Mouse (Mus musculus) adrenal gland, postnatal 25 days (tissue): ENCODE data around the gene Mthfd1l. TPM values are rescaled to one million over a fixed set of nuclear protein-coding genes. Genes with fewer than 3 reads are reported as not detected.
"Not testable (repeated sequence)": the region's sequence is repeated elsewhere in the genome, so short reads cannot be mapped to it uniquely, and the experiment has no call there.

Experiments
- DNase-seq: peaks from one replicate; pipeline ENCODE4 v3.0.0; 2021; ENCODE audit warnings: mixed read lengths
- total RNA-seq: library from RNA; stranded (reverse); gene quantifications from 2 replicates; pipeline ENCODE4 v1.2.3, GENCODE M21; 2021

The Mthfd1l gene
- total RNA-seq, 1 experiment from 2014 or later, result 10.0 TPM

DNA sequence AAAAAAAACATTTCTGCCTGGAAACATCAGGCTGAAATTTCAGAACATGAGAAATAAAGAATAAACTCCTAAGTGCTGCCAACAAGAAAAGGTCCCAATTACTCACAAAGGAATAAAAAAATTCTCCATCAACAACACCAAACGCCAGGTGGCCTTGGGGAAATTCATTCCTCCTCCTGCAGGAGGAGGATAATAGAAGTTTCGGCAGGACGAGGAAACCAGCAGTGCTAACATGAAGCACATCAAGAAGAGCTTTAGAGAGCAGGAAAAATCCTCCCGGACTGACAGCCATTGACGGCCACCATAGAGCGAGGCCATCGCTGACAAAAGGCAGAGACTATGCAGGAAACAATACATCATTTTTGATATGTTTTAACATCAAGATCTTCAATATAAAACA lies 71.5 kb downstream of the Mthfd1l start:
- no peak for DNase-seq

DNA sequence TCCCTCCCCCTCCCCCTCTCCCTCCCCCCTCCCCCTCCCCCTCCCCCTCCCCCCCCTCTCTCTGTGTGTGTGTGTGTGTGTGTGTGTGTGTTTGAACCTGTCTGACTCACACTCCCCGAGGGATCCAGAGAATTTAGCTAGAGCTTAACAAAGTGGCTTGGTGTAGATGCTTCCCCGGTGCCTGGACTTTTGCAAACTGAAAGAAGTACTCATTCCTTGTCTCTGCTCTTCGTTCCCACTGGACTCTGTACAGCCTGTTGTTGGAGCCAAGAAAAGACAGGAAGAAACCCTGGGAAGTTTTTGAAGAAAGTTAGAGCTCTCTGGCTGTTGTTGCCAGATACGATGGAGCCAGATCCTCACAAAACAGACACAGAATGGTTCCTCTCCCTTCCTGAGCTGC lies 73.6 kb downstream of the Mthfd1l start:
- no peak for DNase-seq

DNA sequence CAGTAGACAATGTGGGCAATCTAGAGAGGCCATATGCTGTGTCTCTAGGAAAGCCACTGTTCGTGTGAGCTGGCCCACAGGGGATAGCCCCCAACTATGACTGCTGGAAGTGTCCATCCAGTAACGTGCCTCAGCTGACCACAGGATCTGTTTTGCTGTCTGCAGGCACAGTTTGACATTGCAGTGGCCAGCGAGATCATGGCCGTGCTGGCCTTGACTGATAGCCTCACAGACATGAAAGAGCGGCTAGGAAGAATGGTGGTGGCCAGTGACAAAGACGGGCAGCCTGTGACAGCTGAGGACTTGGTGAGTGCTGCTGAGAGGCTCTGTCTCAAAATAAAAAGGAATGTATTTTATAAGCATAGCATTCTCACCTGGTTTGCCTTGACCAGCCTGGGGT lies 74.7 kb downstream of the Mthfd1l start:
- DNase-seq, result peak; percentile 6

DNA sequence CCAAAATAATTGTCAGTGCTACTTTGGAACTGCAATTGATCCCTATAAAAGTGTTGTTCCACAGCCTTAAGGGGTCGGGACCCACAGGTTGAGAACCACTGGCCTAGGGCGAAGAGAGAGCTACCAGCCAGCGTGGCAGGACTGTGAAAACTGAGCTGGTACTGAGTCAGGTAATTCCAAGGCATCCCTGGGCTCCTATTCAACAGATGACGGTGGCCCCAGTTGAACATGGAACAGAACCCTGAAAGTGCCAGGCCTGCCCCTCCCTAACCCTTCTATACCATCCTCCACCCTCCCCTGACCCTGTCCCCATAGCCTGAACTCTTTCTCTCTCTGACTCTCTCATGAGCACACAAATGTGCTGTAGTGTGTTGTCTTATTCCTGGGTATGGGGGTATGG lies 77.3 kb downstream of the Mthfd1l start:
- no peak for DNase-seq

DNA sequence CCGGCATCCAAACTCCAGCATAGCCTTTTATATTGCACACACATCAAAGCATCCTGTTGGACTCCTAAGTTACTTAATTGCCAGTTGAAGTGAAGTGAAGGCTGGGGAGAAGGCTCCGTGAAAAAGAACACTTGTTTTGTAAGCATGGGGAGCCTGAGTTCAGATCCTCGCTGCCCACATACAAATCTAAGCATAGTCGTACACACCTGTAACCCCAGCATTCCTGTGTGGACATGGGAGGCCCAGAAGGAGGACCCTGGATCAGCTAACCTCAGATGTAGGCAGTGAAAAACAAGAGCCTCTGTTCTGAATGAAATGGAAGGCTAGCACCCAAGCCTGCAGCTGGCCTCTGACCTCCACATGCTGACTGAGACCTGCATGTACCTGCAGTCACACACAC lies 79.8 kb downstream of the Mthfd1l start:
- DNase-seq, result no peak

DNA sequence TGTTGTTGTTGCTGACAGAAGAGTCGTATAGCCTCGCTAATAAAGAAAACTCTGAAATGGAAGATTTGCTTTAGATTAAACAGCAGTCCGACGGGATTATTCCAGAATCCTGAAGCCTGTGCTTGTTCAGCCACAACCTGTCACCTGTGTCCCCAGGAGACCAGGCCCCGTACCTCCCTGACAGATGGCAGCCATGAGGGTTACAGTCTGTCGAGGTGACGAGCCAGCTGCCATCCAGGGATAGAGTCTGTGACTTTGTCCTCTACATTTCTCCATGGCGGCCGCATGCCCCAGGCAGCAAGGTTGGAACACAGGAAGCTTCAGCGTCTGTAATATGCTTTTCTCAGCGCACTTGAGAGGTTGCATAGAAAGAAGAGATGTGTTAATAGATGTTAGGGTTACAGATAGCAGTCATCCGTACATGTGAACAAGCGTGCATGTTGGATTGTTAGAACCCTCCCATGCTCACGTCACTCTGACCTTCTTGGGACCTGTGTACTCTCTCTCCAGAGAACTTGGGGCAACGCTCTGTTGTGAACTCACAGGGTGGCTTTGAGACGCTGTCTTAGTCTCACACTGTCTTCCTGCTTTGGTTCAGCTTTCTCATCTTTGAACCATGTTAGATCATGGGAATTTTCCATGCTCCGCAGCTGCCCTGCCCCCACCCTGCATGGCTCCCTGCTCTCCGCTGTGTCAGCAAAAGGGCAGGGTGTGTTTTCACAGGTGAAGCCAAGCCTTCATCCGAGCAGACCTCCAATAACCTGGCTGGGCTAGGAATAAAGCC lies 80.6 kb downstream of the Mthfd1l start:
- peak; percentile 12 for DNase-seq

DNA sequence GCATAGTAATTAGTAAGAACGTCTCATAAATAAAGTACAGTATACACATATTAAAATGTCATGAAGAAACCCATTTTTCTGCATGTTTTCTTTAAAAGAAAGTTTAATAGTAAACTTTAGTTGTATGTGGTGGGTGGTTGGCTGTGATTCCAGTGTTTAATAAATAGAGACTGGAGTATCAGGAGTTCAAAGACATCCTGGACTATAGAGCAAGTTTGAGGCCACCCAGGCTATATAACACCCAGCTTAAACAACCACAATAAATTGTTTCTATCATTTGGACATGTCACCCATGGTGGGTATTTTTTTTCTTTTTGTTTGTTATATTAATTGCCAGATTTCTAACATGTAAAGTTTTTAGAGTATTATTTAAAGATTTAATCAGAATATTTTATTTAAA lies 81.7 kb downstream of the Mthfd1l start:
- no peak for DNase-seq

DNA sequence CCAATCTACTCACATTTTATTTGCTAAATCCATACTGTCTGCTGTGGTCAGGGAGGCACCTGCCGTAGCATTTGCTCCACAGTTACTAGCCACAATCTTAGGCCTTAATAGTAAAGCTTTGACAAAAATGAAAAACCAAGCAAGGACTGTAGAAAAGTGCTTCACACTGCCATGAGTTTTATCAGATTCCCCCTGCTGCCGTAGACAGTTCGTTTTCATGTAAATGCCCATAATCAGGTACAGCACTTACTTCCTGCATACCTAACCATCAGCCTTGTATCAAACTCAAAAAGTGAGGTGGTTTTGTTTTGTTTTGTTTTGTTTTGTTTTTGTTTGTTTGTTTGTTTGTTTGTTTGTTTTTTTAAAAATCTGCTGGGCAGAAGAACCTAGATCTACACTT lies 84.5 kb downstream of the Mthfd1l start:
- DNase-seq, result no peak

DNA sequence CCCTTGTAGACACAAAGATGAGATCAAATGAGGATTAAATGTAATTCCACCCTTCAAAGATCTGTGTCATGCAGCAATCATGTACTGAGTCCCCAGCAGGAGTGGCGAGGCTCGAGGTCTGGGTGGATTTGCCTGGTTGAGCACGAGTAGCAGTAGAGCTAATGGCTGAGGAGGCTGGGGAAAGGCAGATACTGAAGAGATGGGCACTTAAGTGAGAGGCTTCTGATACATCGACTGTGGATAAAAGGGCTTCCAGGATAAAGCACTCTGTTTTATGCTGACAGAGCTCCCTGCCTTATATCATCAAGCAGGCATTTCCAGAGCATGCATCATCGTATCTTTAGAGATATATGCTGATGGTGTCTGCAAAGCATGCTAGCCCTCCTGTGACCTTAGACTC lies 84.9 kb downstream of the Mthfd1l start:
- no peak for DNase-seq

DNA sequence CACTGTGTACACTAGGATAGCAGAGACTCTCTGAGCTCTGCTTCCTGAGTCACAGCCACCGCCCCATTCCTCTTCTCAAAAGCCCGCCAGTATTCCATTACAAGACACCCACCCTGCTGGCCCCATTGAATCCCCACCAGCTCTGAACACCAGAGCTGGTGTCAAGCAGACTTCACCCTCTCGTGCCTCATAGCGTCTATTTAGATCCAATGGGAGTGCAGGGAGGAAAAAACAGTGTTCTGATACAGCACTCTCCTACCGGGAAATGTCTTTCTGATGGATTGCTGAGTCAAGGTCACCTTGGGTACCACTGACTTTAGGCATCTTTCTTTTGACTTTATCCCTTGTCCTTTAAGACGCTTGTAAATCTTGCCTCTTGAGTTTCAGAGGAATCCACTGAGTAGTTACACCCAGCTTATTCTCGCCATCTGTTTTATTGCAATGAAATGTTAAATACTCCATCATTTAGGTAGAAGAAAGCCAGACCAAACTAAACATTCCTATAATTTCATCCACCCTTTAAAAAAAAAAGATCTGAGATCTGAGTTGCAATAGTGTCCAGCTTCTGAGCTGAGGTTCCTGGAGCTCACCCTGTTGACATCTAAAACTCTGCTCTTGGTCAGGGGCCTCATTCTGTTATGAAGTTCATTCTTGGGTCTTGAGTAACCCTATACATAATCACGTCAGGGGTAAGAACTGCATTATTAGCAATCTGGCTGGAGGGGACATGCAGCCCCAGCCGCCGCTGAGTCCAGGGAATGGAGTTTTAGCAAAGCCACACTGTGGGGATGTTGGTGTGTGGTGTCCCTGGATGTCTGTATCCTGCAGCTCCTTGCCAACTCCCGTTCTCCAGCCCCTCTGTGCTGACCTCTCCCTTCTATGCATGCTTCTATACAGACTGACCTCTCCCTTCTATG lies 88.4 kb downstream of the Mthfd1l start:
- DNase-seq, result no peak

DNA sequence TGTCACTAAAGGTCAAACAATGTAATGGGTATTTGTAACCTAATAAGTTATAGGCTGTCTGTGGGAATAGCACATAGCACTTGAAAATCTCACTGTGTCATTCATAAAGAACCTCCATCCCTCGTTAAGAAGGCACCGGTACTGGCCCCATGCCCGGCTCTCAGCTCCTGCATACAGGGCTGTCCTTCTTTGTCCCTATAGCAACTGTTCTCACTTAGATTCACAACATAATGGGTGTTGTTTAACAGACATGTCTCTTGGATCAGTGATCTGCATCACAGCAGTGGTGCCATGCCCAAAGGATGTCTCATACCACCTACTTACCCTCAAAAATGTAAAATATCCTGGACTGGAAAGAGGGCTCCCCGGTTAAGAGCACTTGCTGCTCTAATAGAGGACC lies 90.6 kb downstream of the Mthfd1l start:
- DNase-seq, result no peak

DNA sequence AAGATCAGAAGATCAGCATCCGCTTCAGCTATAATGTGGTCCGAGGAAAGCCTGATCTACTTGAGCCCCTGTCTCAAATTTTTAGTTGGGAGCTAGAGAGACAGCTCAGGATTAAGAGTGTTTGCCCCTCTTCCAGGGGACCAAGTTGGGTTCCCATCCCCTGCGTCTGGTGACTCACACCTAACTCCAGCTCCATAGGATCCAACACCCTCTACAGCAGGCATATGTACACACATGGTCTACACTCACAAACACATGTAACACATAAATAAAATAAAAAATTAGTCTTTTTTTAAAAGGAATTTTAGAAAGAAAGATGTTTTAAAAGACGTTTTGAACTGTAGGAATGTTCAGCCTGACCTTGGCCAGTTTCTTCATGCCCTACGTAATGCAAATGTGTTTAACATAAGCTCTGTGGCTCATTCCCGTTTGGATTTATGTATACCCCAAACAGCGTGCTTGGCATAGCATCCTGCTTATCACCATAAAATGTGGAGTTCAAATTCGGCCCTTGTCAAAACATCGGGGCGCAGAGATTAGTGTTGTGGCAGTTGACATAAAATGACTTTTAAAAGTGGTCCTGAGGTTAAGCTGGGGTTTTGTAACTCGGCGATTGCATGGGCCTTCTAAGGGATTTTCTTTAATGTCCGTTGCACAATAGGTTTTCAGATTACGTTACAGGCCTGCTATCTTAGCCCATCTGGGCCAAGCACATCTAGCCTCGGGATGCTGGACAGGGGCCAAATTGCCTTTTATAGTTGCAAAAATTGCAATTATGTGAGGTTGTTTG lies 92.6 kb downstream of the Mthfd1l start:
- DNase-seq, result no peak

DNA sequence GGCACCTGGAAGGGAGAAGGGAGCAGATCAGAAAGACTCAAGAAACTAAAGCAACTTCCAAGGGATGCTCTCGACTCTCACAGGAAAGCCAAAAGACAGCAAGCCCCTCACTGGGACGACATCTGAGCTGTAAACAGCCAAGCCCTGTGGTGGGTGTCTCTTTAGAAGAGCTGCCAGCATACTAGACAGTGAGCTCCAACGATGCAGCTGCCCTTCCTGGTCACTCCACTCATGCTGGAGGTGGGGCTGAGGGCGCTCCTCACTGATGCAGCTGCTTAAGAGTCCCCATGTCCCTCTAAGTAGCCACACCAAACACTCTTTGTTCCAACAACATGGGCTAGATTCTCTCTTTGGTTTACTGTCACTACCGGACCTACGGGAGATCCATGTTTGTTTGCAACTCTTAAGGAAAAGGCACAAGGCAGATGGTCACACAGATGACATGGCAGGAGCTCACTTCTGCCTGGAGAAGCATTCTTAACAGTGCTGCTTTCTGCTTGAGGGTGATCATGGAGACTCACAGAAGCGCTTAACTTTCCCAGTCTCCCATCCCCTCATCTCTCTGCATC lies 96.4 kb downstream of the Mthfd1l start:
- no peak for DNase-seq

DNA sequence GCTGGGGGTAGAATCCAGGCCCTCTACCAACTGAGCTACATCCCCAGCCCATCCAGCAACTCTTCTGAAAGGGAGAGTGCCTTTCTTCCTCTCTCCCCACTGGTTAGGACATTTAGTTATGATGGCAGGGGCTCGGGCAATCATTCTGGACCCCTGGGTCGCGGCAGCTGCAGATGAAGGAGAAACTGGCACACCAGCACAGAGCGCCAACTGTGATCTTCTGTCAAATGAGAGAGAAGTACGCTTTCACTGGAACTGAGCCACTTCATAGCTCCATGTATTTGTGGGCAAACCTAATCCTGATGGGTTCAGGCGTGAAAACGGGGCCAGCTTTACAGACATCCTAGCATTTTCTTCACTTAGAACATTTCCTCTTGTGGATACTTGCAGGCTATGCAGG lies 97.1 kb downstream of the Mthfd1l start:
- no peak for DNase-seq

DNA sequence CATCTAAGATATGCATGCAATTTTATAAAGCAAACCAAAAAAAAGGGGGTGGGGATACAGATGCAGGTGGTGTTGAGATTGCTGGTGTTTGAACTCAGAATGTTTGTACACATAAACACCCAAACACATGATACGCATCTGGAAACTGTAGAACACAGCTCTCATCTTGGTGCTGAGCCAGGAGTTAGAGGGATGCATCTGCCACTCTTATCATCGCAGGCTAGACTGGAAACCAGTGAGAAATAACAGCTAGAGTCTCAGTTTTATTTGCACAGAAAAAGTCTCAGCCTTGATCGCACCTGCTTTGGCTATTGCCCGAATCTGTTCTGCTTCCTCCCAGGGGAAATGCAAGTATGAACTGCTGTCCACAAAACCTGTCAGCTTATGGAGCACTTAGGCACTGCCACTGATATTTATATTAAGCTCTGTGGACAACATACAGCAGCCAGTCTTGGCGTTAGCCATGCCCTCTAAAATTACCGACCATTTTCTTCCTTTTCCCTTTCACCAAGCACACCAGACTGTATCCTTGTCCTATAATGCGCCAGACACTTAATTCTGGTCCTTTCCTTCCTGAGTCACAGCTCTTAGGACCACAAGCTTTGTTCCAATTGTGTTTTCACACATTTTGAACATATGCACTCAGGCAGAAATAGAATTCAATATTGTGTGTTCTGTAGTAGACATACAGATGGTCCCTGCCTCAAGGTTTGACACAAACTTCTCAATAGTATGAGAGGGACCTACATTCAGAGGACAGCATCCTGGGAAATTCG lies 98.3 kb downstream of the Mthfd1l start:
- no peak for DNase-seq

DNA sequence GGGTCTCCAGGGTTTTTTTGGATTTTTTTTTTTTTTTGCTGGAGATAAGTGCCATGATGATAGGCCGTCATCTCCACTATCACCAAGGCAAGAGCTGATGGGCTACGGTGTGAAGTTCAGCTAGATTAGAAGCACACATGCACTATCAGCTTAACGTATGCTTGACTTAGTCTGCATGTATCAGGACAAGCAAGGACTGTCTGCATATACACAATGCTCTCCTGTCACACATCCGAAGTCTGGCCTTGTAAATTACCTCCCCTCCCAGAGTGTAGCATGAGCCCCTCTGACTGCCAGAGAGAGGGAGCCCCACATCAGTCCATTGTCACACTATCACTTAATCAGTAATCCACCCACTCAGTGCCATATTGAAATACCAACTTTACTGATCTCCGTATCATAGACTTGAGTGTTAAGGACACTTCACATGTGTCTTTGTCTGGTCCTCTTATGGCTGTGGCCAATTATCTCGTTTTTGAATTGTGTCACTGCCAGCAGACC lies 99.0 kb downstream of the Mthfd1l start:
- no peak for DNase-seq

DNA sequence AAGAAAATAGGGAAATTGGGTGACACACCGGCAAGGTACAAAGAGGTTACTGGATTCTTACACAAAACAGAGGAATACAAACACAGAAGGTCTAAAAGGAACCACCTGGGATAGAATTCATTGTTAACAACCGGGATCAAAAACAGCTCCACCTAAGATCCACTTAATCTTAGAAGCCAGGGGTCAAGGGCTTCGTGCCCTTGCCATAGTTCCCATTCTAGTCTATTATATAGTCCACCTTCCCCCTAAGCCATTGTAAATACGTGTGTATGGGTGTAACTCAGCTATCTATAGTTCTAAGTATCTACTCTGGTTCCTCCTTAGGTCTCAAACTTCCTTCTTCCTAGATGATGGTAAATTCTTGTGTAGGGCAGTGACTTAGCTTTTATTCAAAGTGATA lies 99.6 kb downstream of the Mthfd1l start:
- DNase-seq, result not testable (repeated sequence)

DNA sequence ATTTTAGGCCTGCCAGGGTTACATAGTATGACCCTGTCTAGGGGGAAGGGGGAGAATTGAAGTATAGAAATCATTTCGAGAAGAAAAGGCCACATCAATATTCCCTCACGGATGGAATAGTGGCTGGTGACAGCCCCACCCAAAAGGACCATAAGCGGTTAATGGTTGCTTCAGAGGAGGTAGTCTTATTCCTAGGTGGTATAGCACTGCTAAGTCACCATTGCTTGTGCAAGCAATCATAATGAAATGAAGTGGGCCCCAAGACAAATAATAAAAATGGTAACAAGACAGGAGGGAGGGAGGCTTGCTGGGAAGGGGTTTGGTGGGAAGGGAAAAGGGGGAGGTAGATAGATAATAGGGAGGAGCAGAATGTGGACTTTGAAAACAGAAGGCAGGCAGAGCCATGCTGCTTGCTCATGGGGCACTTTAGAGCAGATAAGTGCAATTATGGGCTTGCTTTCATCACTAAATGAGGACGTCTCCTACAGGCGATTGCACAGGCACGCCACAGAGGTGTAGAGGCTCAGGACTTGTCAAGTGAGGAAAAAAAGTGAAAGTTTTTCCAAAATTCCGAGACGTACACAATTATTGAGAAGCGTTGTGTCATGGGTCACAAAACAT lies 105.4 kb downstream of the Mthfd1l start:
- no peak for DNase-seq

DNA sequence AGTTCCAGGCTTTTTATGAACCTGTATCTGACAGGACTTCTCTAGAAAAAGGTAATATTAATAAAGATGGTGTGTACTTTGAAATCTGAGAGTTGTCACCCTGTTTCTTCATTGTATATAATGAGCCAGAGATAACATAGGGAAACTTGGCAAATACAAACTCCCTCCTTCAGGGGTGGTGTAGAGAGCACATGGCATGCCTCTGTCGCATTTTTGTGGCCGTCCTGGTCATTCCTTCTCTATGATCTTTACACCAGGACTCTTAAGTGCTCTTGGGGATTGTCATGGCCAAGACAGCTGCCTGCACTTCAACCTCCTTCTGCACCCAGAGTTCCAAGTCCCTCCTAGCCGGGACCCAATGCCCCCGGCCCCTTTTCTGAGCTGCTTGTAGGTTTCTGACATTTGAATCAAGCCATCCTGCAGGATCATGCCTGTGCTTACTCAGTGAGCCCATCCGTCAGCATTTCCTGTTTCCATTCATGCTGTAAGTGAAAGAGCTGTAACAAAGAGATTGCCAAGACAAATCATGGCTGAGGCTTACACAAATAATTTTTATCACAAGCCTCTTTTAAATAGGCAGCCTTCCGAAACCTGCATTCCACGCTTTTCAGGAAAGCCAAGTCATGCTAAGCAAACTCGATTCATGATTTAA lies 106.2 kb downstream of the Mthfd1l start:
- DNase-seq, result no peak

DNA sequence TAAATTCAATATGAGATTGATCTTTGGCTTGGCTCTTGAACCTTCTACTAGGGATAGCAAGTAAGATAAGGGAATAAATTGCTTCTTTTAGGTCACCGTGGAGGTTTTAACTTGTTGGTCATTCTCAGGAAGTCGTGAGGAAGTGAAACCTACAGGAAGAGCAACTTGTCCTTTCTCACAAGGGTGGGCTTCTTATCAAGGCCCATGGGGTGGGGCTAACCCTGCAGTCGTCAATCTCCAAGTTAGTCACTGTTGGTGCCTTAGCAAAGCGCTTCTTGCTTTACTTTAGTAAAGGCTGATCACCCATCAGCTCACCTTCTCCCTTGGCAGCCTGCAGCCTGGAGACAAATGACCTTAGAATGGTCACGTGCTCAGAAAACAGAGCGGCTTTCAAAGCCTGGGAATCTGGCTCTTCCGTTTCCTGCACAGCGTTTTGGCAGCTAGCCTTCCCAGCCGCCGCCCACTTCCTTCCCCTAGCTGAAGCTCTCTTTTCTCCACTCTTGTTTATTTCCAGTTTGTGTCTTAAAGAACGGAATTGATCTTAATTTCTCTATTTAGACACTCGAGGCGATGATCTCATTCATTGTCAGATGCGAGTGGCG lies 106.8 kb downstream of the Mthfd1l start:
- peak; percentile 55 for DNase-seq
